Mouse (Mus musculus): ENCODE measurements around the gene Casr. TPM values are rescaled to one million over a fixed set of nuclear protein-coding genes. Genes with fewer than 3 reads are reported as not detected.

Casr gene
- not detected for total RNA-seq (2023)

GRCm38 (mm10) chr16:36561386-36562338 is at the start of gene Casr:
Gene Casr, minus strand, starts transcription at chr16:36562141.

GRCm38 (mm10) chr16:36455342-36455802 is 106.6 kb downstream of the Casr start, which contains the start of gene Stfa3:
Gene Stfa3, minus strand, starts transcription at chr16:36455392.

Other genes with a start within 250 kb of the Casr start
- gene BC117090, start 227.8 kb downstream of the Casr start, total RNA-seq (2023) = not detected
- gene BC100530, start 194.4 kb downstream of the Casr start, total RNA-seq (2023) = not detected
- not detected for gene Stfa2, start 153.7 kb downstream of the Casr start, total RNA-seq (2023)
- gene Stfa3, start 106.7 kb downstream of the Casr start, total RNA-seq (2023) = 1 to 10 TPM in 1 of 2 experiments, not detected in 1; 2.2 TPM
- gene Cd86, start 103.9 kb upstream of the Casr start, total RNA-seq (2023) = 10 to 100 TPM; 10.4 to 14.0 TPM
- gene Ildr1, start 131.8 kb upstream of the Casr start, total RNA-seq (2023) = 1 to 10 TPM; 2.9 to 3.4 TPM
- 1 to 10 TPM in 1 of 2 experiments, under 1 TPM in 1; 0.32 to 7.1 TPM for gene Slc15a2, start 222.8 kb upstream of the Casr start, total RNA-seq (2023)